Mouse (Mus musculus) megakaryocyte, embryonic 14.5 days (primary cell): ENCODE data around the gene Nsun7.

ENCODE experiments used
- FLI1 ChIP-seq: IDR thresholded peaks from 2 replicates; pipeline ENCODE4 v1.6.1; 2012; ENCODE audit warnings: low read length, inconsistent platforms, mixed read lengths
- GATA1 ChIP-seq: IDR thresholded peaks from 3 replicates; pipeline ENCODE4 v1.6.1; 2012; ENCODE audit warnings: mixed read lengths, low read length, inconsistent platforms, borderline replicate concordance

DNA sequence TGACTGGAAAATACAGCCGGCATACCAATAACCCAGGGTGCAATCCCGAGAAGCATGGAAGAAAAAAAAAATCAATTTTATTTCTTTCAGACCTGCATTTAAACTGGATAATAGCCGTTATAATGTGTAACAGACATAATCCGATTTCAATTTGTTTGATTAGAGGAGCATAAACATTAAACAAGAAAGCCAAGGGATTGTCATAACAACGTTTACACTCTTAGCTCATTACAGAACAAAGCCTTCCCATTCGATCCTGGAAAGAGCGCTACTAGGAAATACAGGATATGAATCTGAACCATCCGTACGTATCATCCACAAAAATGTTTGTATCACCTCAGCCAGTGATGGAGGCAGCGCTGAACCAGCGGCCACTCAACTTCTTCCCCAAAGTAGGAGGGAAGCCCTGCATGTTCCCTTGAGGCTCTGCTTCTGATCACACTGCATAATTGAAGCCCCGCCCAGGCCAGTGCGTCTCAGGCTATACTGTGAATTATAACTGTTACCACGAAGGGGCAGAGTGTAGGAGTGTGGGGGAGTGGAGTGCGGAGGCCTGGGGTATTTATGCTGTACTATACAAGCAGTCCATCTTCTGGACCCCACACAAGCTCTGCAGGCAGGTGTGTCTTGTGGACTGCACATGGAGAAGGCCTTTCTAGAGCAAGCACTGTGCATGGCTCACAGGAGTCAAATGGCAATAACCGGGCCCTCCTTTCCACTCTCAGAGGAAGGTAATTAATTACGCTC is 80.8 kb downstream of the Nsun7 start:
- TF ChIP-seq GATA1 (no peak), FLI1 (no peak)
